Mouse (Mus musculus): Measurements from ENCODE around the gene Zfp189. TPM values are rescaled to one million over a fixed set of nuclear protein-coding genes. Genes with fewer than 3 reads are reported as not detected.

Gene Zfp189
- polyA plus RNA-seq (2015; fragmentation: Nextera tagmentation; extraction: Ambion mirVana), result 6.2 and 6.6 TPM in 2 replicates

GRCm38 (mm10) chr4:49520572-49521340 lies at the start of gene Zfp189, which contains the start of gene Mrpl50:
Zfp189 (plus strand) TSS chr4:49521176.
Mrpl50 (minus strand) TSS chr4:49521093.

GRCm38 (mm10) chr4:49473435-49474100 lies 47.4 kb upstream of the Zfp189 start, which contains the start of gene Acnat1:
Acnat1 (minus strand) TSS chr4:49473912.

GRCm38 (mm10) chr4:49506386-49506785 lies 14.6 kb upstream of the Zfp189 start, which contains the start of gene Baat:
Baat (minus strand) TSS chr4:49506557.

GRCm38 (mm10) chr4:49549383-49549782 lies 28.4 kb downstream of the Zfp189 start, which contains the start of gene Aldob:
Aldob (minus strand) TSS chr4:49549546.

Other genes with a start within 250 kb of the Zfp189 start
- gene Acnat2, start 113.0 kb upstream of the Zfp189 start, polyA plus RNA-seq (2015; fragmentation: Nextera tagmentation; extraction: Ambion mirVana), result not detected in 2 replicates
- not detected in 2 replicates for gene Acnat1, start 47.3 kb upstream of the Zfp189 start, polyA plus RNA-seq (2015; fragmentation: Nextera tagmentation; extraction: Ambion mirVana)
- not detected in 2 replicates for gene Baat, start 14.6 kb upstream of the Zfp189 start, polyA plus RNA-seq (2015; fragmentation: Nextera tagmentation; extraction: Ambion mirVana)
- 59.9 and 63.2 TPM in 2 replicates for gene Mrpl50, start 83 bp upstream of the Zfp189 start, polyA plus RNA-seq (2015; fragmentation: Nextera tagmentation; extraction: Ambion mirVana)
- gene Aldob, start 28.4 kb downstream of the Zfp189 start, polyA plus RNA-seq (2015; fragmentation: Nextera tagmentation; extraction: Ambion mirVana), result 0.67 and 1.2 TPM in 2 replicates
- 164 and 165 TPM in 2 replicates for gene Tmem246, start 76.7 kb downstream of the Zfp189 start, polyA plus RNA-seq (2015; fragmentation: Nextera tagmentation; extraction: Ambion mirVana)
- gene Rnf20, start 110.8 kb downstream of the Zfp189 start, polyA plus RNA-seq (2015; fragmentation: Nextera tagmentation; extraction: Ambion mirVana), result 40.0 and 42.1 TPM in 2 replicates
- 0.57 and 0.79 TPM in 2 replicates for gene Ppp3r2, start 160.8 kb downstream of the Zfp189 start, polyA plus RNA-seq (2015; fragmentation: Nextera tagmentation; extraction: Ambion mirVana)